Mouse (Mus musculus) cerebellum, adult 18-20 months (tissue): ENCODE measurements around the gene Gstt2.

Experiments
- DNase-seq, 2 experiments: peaks; one replicate each; pipeline ENCODE4 v3.0.0; 2021

Gene Gstt2

DNA sequence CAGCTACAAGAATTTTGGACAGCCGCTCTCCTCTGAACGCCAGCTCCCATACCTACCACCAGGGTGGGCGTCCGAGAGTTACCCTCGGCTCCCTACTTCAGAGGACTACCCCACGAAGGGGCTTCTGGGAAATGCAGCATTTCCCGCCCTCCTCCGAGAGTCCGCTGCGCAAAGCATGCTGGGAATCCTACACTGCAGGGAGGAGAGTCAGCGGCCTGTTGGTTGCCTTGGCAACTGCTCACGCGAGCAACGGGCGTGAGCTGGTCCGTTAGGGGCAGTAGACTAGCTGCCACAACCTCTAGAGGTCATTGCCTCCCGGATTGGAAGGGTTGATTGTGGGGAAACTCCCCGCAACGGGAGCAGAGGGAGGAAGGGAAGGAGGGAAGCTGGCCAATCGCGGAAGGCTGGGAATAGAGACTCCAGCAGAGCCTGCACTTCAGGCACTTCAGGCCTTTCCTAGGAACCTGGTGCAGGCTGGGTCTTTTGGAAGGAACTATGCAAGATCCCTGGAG is at the start of gene Gstt2:
Gene Gstt2 (minus strand): TSS at position 177 of the 512 bp plus-strand sequence.
- peak; percentile 94 to 95 for DNase-seq

DNA sequence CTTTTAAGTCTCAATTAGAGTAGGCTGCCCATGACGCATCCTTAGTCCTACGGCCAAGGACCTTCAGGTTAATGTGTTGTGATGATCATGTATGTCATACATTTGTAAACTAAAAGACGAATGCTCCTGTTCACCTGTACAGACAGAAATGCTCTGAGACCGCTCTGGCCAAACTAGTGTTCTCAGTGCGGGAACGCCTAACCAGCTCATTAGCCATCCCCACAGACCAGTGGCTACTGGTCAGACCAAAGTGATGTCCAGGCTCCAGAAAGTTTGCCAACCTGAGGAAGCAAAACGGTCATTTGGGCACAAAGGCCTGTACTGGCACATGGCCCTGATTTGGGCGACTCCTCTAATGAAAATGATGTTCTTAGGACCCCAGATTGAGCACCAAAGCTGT is 47.5 kb upstream of the Gstt2 start:
- no peak for DNase-seq

- peak; percentile 75 to 78 for DNase-seq
Observed at GRCm38 (mm10) chr10:75883232-75883552, 46.0 kb upstream of the Gstt2 start.

GRCm38 (mm10) chr10:75882433-75883231 is 45.4 kb upstream of the Gstt2 start:
- DNase-seq = no peak

DNA sequence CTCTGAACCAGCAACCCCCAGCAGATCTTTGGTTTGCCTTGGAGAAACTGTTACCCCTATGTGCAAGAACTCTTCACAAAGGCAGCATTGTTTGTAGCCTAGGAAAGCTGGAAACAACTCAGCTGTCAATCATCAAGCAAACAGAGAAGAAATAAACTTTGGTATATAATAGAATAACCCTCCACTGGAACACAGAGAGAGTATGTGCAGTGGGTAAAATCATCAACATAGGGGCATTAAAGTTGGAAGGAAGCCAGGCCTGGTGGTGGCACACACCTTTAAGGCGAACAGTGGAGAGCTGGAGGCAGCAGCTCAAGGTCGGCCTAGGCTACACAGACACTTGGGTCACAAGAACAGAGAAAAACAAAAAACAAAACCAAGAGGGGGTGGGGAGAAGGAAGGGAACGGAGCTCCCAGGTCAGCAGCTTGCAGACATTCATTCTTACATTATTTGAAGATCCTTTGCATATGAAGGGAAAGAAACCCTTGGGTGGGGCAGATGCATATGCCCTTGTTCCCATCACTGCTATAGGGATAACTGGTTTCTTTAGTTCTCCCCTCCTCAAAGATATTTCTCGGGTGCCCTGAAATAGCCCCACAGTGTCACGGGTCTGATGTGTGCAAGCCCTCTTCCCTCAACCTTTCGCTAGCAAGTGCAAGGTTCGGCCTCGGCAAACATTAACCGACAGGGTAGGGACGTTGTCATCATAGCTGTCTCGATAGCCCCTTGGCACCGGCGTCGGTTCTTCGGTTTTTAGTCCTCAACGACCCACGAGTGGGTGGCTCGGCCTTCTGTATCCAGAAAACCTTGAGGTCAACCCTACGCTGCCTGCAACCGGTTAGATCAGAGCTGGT is 44.6 kb upstream of the Gstt2 start:
- no peak for DNase-seq

- DNase-seq = no peak
Observed at GRCm38 (mm10) chr10:75880771-75881577, 43.8 kb upstream of the Gstt2 start.

DNA sequence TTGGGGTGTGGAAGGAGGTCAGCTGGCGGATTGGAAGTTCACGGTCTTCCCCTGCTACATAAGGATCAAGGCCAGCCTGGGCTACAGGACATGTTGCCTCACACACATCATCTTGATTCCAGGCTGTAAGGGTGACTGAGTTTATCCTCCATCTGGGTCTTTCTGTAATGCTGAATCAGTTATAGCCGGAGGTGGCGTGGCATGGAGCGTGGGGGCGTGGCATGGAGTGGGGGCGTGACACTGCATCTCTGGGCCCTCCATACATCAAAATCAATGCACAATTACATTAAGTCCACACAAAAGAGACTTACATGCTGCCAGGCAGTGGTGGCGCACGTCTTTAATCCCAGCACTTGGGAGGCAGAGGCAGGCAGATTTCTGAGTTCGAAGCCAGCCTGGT is 43.1 kb upstream of the Gstt2 start:
- no peak for DNase-seq

GRCm38 (mm10) chr10:75878836-75879235 is 41.6 kb upstream of the Gstt2 start:
- no peak for DNase-seq

DNA sequence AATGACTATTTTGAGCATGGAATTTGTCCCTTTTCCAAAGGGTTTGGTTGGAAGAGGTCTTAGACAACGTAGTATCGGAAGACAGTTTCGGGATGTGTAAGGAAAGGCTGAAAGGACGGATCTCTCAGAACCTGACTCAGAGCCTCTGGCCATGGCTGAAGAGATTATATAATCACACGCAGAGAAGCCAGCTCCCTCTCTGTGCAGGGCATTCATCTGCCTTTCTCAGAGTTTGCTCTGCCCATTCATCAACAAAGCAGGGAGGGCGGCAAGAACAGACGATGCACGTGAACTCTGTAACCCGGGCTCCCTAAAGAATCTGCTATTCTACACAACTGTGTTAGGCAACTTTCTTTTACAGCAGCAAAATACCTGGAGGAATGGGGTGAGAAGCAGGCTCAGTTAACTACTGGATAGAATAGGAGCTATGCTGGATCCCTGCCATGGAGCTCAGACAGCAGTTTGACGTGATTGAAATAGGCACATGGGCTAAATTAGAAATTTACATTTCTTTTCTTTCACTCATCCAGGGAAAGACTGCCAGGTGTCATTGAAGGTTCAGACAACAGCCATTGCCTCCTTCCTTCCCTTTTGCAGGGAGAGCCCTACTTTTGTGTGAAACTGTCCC is 36.4 kb upstream of the Gstt2 start:
- DNase-seq = peak; percentile 60 to 67

DNA sequence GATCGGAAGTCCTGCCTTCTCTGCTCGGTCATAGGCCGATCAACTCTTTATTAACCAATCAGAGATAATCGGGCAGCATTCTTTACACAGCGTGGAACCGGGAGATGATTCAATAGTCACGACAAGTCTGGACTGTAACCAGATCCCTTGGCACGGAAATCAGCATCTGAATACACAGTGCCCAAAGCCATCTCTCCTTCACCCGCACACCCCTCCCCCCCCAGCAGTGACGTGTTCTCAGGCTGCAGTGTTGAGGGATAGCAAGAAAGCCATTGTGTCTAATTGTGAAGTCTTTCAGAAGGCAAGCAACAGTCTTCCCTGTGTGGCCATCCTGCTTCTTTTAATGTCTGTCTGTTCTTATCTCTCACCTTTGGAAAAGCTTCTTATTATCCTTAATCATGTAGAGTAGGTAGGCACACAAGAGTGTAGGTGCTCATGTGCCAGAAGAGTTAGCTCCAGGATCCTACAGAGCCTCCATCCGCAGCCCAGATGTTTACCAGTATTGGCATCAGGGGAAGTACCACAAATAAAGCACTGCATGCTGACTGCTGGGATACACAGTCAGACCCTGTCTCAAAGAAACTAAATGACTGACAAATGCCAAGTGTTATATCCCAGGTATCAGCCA is 35.8 kb upstream of the Gstt2 start:
- peak; percentile 92 to 95 for DNase-seq

DNA sequence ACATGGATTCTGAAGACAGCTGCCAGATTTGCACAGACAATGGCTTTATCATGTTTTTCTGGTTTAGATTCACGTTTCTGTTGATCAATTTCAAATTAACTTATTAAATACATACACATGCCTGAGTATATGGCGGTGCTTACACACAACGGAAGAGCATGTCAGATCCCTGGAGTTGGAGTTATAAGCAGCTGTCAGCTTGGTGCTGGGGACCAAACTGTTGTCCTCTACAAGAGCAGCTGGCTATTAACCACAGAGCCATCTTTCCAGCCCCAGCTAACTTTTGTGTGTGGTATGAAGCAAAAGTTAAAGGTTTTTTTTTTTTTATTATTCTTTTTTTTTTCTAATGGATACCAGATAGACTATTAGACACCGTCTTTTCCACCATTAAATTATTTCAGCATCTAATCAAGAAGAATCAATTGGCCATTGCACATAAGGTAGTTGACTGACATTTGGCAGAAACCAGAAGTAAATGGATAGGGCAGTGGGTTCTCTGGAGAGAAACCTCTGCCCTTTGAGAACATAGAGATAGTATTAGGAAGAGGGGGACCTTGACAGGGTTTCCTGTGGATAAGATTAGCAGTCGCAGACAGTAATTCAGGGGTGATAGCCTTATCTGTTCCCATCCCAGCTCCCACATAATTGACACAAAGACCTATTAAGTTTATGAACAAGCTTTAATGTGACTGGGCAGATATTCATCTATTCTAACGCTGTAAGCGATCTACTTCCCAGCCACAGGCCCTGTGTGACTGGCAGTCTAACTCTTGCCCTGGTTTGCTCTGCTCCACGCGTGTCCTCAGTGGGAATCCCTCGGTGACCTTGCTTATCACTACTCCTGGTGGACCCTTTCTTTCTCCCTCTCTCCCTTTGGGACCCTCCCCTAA is 35.0 kb upstream of the Gstt2 start:
- DNase-seq = no peak

DNA sequence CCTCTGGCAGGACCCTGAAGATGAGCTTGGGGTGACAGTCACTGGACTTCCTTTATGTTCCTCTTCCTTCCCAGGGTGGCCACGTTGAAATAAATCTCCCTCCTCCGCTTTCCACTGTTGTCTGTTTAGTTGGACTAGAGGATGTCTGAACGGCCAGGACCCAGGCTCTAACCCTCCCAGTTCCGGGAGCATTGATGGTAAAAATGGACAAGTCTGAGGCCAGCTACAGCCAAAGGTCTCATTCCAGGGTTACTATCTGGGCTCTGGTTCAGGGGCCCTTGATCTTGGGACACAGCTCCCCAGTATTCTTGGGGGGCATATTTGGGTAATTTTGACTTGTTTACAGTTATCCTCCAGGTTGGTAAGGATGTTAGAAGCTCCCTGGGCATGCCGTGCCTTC is 24.4 kb upstream of the Gstt2 start:
- DNase-seq = no peak

DNA sequence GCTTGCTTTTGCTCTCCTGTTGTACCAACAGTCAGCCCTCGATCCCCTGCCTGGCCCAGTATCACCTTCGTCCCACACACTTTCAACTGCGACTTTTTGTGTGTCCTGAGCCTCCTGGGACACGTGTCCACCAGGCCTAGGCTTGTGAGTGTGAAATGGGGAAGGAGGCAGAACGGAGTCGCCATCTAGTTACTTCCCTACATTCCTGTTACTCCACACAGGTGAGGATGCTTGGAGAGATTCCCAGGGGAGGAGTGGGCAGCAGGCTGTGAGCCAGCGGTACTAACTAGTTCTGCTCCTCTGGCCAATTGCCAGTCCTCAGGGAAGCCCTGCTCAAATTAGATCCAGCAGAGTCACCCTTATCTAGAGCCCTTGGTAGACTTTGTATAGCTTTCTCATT is 23.5 kb upstream of the Gstt2 start:
- peak; percentile 36 to 51 for DNase-seq

DNA sequence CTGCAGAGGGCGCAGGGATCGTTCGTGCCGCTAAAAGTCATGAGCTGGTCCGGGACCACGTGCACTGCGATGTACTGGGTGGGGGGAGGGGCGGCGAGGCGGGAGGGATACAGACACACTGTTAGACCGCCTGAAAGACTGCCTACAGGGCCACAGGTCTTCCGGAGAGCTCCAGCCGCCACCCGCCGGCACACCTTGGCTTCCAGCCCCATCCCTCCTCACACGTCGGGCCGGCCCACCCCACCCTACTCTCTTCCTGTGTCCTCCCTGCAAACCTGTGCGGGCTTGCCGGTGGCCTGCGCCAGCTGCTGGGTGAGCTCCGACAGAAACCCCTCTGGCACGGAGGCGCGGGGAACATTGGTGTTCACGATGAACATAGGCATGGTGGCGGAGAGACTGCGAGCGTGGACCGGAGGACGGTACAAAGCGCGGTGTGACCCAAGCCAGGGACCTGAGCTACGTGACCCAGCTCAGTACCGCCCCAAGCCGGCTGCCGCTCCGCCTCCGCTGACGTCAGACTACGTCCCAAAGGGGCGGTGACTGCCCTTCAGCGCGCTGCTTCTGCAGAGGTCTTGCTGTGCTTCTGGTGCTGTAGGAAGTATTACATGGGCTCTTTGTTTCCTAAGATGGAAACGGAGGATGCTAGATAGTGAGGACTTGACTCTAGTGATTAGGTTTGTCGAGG is 22.7 kb upstream of the Gstt2 start, which contains the start of gene Mif:
Gene Mif (minus strand): TSS at position 455 of the 685 bp plus-strand sequence.
- DNase-seq = peak; percentile 88 to 91

DNA sequence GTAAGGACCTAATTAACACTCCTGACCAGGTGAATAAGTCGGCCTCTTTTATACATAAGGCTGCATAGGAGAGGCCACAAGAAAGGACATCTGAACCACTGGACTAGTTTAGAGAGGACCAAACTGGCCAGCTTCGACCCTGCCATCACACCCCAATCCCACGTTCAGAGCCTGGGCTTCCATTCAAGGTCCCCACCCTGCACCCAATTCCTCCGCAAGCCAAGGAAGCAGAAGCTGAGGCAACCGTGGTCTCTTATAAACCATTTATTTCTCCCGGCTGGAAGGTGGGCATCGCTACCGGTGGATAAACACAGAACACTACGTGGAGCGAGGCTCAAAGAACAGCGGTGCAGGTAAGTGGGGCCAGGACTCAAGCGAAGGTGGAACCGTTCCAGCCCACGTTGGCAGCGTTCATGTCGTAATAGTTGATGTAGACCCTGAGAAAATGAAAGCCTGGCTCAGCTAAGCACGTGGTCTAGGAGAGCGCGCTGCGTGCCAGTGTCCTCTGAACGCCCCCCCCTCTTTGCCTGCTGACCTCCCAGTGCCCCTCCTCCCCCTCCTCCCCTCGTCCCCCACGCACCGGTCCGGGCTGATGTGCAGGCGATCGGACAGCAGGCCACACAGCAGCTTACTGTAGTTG is 22.0 kb upstream of the Gstt2 start:
- peak; percentile 32 to 49 for DNase-seq

GRCm38 (mm10) chr10:75857598-75857997 is 20.4 kb upstream of the Gstt2 start:
- no peak for DNase-seq

DNA sequence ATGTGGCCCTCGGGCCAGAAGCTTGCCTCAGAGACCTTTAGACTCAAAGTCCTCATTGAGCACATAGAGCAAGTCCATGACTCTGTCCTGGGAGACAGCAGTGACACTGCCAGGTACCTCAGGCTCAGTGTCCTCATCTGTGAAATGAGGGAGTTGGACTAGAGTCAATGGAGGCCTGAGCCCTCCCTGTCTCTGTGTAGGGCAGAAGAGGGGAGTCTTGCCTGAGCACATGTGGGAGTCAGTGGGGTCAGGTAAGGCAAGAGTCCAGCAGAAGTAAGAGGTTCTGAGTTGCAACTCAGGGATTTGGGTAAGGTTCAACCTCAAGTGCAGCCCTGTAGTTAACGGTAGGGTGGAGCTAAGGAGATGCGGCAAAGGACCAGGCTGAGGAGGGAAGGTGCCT is 19.8 kb upstream of the Gstt2 start:
- no peak for DNase-seq

DNA sequence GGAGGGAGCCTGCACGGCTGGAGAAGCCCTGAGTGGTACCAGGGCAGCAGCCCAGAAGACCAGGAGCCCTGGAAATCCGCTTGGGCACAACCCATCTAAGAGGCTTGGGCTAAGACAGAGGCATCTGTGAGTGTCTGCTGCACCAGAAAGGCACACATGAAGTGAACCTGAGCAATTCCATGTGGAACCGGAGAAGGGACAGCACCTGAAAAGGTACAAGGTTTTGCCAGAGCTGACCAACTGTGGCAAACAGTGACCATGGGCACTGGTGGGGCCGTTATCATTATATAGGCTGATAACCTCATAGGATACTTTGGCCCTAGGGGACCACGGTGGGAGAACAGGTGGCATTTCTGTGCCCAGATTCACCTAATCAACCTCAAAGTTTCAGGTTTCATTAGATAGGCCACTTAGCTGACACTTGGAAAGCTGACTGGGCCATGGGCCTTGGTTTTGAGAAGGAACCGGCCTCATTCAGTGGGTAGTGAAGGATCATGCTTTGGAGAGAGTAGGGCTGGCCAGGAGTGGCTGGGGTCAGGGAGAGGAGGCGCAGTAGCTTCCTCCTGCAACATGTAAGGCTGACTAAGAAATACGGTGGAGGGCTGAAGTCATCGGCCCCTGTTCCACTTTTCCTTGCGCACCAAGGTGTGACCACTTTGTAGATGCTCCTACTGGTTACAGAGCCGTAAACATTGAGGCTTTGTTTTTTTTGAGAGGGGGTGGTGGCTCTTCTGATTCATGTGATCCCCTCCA is 19.1 kb upstream of the Gstt2 start:
- DNase-seq = no peak

- DNase-seq = no peak
Observed at GRCm38 (mm10) chr10:75855416-75855981, 18.3 kb upstream of the Gstt2 start.
